Mouse (Mus musculus) hindbrain, embryonic 13.5 days (tissue): Measurements from ENCODE around the gene Ip6k1. TPM values are rescaled to one million over a fixed set of nuclear protein-coding genes. Genes with fewer than 3 reads are reported as not detected.

Experiments
- ATAC-seq: fragments of 200-750 bp; cut with Nextera tagmentation; 2 replicates; pipeline ENCODE4 v1.8.0; 2017; ENCODE audit warnings: moderate TSS enrichment; ENCODE audit not compliant: low FRiP score
- H3K27ac ChIP-seq: fragments of 300-500 bp; sonication (generic); 2 replicates; pipeline ENCODE4 v1.5.1; 2015; ENCODE audit warnings: inconsistent platforms, mild to moderate bottlenecking, moderate library complexity
- H3K27me3 ChIP-seq: fragments of 300-500 bp; sonication (generic); 2 replicates; pipeline ENCODE4 v1.6.1; 2015; ENCODE audit warnings: mild to moderate bottlenecking, inconsistent platforms
- H3K36me3 ChIP-seq: fragments of 300-500 bp; sonication (generic); 2 replicates; pipeline ENCODE4 v1.6.1; 2015; ENCODE audit warnings: mild to moderate bottlenecking, inconsistent platforms
- H3K4me1 ChIP-seq: fragments of 300-500 bp; sonication (generic); replicated peaks from 2 replicates; pipeline ENCODE4 v1.6.1; 2015; ENCODE audit warnings: inconsistent platforms
- H3K4me2 ChIP-seq: fragments of 300-500 bp; sonication (generic); 2 replicates; pipeline ENCODE4 v1.6.1; 2015; ENCODE audit warnings: inconsistent platforms, mild to moderate bottlenecking, moderate library complexity
- H3K4me3 ChIP-seq: fragments of 300-500 bp; sonication (generic); 2 replicates; pipeline ENCODE4 v1.5.1; 2015; ENCODE audit warnings: mild to moderate bottlenecking, inconsistent platforms
- H3K9ac ChIP-seq: fragments of 300-500 bp; sonication (generic); 2 replicates; pipeline ENCODE4 v1.6.1; 2015; ENCODE audit warnings: mild to moderate bottlenecking, inconsistent platforms
- H3K9me3 ChIP-seq: fragments of 300-500 bp; sonication (generic); 2 replicates; pipeline ENCODE4 v1.6.1; 2016; ENCODE audit warnings: inconsistent platforms
- WGBS: fragments of 180-500 bp; shearing (Covaris S2); methylation state at CpG from one replicate; pipeline ENCODE4 v1.1.7; 2015; 5-methylcytosine and 5-hydroxymethylcytosine counted together
- polyA plus RNA-seq: library from polyadenylated mRNA; unstranded; fragments of >200 nt; fragmentation: Nextera tagmentation; extraction: Ambion mirVana; gene quantifications from 2 replicates; pipeline ENCODE4 v1.2.1, GENCODE M21; 2015

Gene Ip6k1
- polyA plus RNA-seq, 1 experiment from 2014 or later = 103 TPM

- H3K36me3 ChIP-seq = peaks cover 54% of the 10 kb centered on the region
- no peak overlapping the region for H3K4me3 ChIP-seq
- peak overlapping the region; percentile 20; the same call in 1 of the 2 replicates for H3K9ac ChIP-seq
- no peaks in the 10 kb centered on the region for H3K27me3 ChIP-seq
- no peak overlapping the region for H3K27ac ChIP-seq
- no peaks in the 10 kb centered on the region for H3K9me3 ChIP-seq
- 70% methylated on average over 7 of the region's 7 CpGs for WGBS
- no peak overlapping the region for H3K4me2 ChIP-seq
- peaks cover 8% of the 10 kb centered on the region for H3K4me1 ChIP-seq
- no peak for ATAC-seq
Measured at GRCm38 (mm10) chr9:108073141-108073930, 71.0 kb downstream of the Ip6k1 start.

- Histone ChIP-seq H3K4me2 (peak within 1 kb of the TSS; percentile 93), H3K4me3 (peak within 1 kb of the TSS; percentile 76), H3K4me1 (peaks cover 28% of the 10 kb centered on the region), H3K36me3 (peaks cover 25% of the 10 kb centered on the region), H3K9me3 (no peaks in the 10 kb centered on the region), H3K27me3 (peaks cover 49% of the 10 kb centered on the region), H3K9ac (peak within 1 kb of the TSS; percentile 99), H3K27ac (no peak within 1 kb of the TSS)
- WGBS = 77% methylated on average over 5 of the region's 5 CpGs
- ATAC-seq = no peak
Measured at GRCm38 (mm10) chr9:108080168-108080567, 77.9 kb downstream of the Ip6k1 start, which contains the start of gene Mst1. Gene Mst1, plus strand, starts transcription at chr9:108080436.

DNA sequence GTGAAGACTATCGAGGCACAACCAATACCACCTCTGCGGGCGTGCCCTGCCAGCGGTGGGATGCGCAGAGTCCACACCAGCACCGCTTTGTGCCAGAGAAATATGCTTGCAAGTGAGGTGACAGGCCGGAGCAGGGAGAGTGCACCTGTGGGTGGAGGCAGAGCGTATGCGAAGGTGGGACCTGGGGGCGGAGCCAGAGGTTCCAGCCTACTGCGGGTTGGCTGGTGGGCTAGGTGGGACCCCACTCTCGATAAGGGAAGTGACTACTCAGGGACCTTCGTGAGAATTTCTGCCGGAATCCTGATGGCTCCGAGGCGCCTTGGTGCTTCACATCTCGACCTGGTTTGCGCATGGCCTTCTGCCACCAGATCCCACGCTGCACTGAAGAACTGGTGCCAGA lies 80.2 kb downstream of the Ip6k1 start:
- Histone ChIP-seq H3K4me3 (peak overlapping the region; percentile 15), H3K9me3 (no peaks in the 10 kb centered on the region), H3K27ac (no peak overlapping the region), H3K4me1 (peaks cover 28% of the 10 kb centered on the region), H3K4me2 (peak overlapping the region; percentile 30), H3K36me3 (peaks cover 41% of the 10 kb centered on the region), H3K9ac (peak overlapping the region; percentile 35; the same call in 1 of the 2 replicates), H3K27me3 (peaks cover 49% of the 10 kb centered on the region)
- ATAC-seq = no peak
- 9% methylated on average over 18 of the region's 19 CpGs for WGBS

DNA sequence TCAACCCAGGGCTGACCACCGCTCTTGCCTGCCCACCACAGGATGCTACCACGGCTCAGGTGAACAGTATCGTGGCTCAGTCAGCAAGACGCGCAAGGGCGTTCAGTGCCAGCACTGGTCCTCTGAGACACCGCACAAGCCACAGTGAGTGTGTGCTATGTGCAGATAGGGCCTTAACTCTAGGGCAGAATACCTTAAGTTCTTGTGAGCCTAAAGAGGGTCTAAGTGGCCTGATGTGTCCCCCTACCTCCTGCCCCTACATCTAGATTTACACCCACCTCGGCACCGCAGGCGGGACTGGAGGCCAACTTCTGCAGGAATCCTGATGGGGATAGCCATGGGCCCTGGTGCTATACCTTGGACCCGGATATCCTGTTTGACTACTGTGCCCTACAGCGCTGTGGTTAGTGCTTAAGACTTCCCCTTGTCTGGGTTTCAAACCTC lies 80.7 kb downstream of the Ip6k1 start, which contains the start of gene Rnf123:
Gene Rnf123, minus strand, starts transcription at position 359 of the 444 bp plus-strand sequence.
- Histone ChIP-seq H3K4me1 (peaks cover 23% of the 10 kb centered on the region), H3K4me2 (peak within 1 kb of the TSS; percentile 30), H3K36me3 (peaks cover 46% of the 10 kb centered on the region), H3K27me3 (peaks cover 49% of the 10 kb centered on the region), H3K4me3 (peak within 1 kb of the TSS; percentile 15), H3K9me3 (no peaks in the 10 kb centered on the region), H3K27ac (no peak within 1 kb of the TSS), H3K9ac (peak within 1 kb of the TSS; percentile 35; the same call in 1 of the 2 replicates)
- no peak for ATAC-seq
- 28% methylated on average over 12 of the region's 12 CpGs for WGBS

DNA sequence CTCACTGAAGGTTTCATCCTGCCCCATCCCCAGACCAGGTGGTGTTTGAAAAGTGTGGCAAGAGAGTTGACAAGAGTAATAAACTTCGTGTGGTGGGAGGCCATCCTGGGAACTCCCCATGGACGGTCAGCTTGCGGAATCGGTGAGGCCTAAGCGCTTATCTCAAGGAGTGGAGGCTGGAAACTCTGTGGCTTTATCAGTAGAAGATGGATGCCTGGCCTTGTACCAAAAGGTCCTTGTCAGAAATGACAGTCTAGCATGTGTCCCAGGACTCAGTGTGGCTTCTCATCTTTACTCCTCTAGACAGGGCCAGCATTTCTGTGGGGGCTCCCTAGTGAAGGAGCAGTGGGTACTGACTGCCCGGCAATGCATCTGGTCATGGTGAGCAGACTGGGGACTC lies 81.3 kb downstream of the Ip6k1 start:
- Histone ChIP-seq H3K4me2 (no peak overlapping the region), H3K36me3 (peaks cover 51% of the 10 kb centered on the region), H3K9me3 (no peaks in the 10 kb centered on the region), H3K27me3 (peaks cover 49% of the 10 kb centered on the region), H3K4me1 (peaks cover 18% of the 10 kb centered on the region), H3K9ac (no peak overlapping the region), H3K4me3 (no peak overlapping the region), H3K27ac (no peak overlapping the region)
- no peak for ATAC-seq
- 90% methylated on average over 6 of the region's 6 CpGs for WGBS

DNA sequence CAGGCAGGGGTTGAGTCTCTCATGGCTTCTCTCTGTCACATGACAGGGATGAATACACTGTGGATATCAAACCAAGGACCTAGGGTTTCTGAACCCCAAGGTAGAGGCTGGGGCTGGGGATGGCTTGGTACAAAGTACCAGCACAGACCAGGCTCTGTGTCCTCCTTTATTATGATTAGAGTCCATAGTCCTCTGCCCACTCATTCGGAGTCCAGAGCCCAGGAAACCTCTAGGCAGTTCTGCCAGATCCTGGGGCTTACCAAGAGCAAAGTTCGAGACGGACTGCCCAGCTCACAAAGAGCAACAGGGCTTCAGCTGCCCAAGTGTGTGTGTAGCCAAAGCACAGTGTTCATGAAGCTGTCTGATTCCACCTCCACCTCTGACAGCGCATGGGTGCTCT lies 83.0 kb downstream of the Ip6k1 start:
- ATAC-seq = no peak
- Histone ChIP-seq H3K4me3 (no peak overlapping the region), H3K9ac (no peak overlapping the region), H3K4me2 (no peak overlapping the region), H3K4me1 (peaks cover 11% of the 10 kb centered on the region; the same call in 1 of the 2 replicates), H3K27me3 (peaks cover 46% of the 10 kb centered on the region), H3K36me3 (peaks cover 68% of the 10 kb centered on the region), H3K9me3 (no peaks in the 10 kb centered on the region), H3K27ac (no peak overlapping the region)
- WGBS = 92% methylated on average over 4 of the region's 4 CpGs

- WGBS = 94% methylated on average over 7 of the region's 7 CpGs
- no peak for ATAC-seq
- Histone ChIP-seq H3K4me3 (no peak overlapping the region), H3K27ac (no peak overlapping the region), H3K4me2 (no peak overlapping the region), H3K9ac (no peak overlapping the region), H3K4me1 (peaks cover 25% of the 10 kb centered on the region), H3K27me3 (no peaks in the 10 kb centered on the region), H3K9me3 (no peaks in the 10 kb centered on the region), H3K36me3 (peaks cover 71% of the 10 kb centered on the region)
Measured at GRCm38 (mm10) chr9:108090611-108091120, 88.4 kb downstream of the Ip6k1 start.

- 0 out of 2 replicates have a peak, but pooled peaks have one; percentile 2 for ATAC-seq
- peak overlapping the region; percentile 83; the same call in 1 of the 2 replicates for H3K27ac ChIP-seq
Measured at GRCm38 (mm10) chr9:108093586-108093985, 91.3 kb downstream of the Ip6k1 start.

GRCm38 (mm10) chr9:108094184-108094941 lies 92.1 kb downstream of the Ip6k1 start, which contains the start of gene Apeh:
Gene Apeh, minus strand, starts transcription at chr9:108094606.
- Histone ChIP-seq H3K27me3 (no peaks in the 10 kb centered on the region), H3K36me3 (peaks cover 53% of the 10 kb centered on the region), H3K4me1 (peaks cover 30% of the 10 kb centered on the region), H3K27ac (peak within 1 kb of the TSS; percentile 83), H3K9me3 (no peaks in the 10 kb centered on the region), H3K9ac (peak within 1 kb of the TSS; percentile 88), H3K4me2 (peak within 1 kb of the TSS; percentile 96), H3K4me3 (peak within 1 kb of the TSS; percentile 75)
- ATAC-seq = peak; percentile 90
- under 1% methylated on average over 52 of the region's 52 CpGs for WGBS

More at GRCm38 (mm10) chr9:108093586-108093985, 91.3 kb downstream of the Ip6k1 start:
- WGBS = 77% methylated on average over 10 of the region's 10 CpGs
- H3K9me3 ChIP-seq = no peaks in the 10 kb centered on the region
- peak overlapping the region; percentile 96 for H3K4me2 ChIP-seq
- no peaks in the 10 kb centered on the region for H3K27me3 ChIP-seq
- peak overlapping the region; percentile 88 for H3K9ac ChIP-seq
- peak overlapping the region; percentile 75 for H3K4me3 ChIP-seq
- H3K4me1 ChIP-seq = peaks cover 30% of the 10 kb centered on the region
- H3K36me3 ChIP-seq = peaks cover 53% of the 10 kb centered on the region

GRCm38 (mm10) chr9:108094998-108095411 lies 92.7 kb downstream of the Ip6k1 start:
- WGBS = under 1% methylated on average over 16 of the region's 16 CpGs
- peaks cover 53% of the 10 kb centered on the region for H3K36me3 ChIP-seq

DNA sequence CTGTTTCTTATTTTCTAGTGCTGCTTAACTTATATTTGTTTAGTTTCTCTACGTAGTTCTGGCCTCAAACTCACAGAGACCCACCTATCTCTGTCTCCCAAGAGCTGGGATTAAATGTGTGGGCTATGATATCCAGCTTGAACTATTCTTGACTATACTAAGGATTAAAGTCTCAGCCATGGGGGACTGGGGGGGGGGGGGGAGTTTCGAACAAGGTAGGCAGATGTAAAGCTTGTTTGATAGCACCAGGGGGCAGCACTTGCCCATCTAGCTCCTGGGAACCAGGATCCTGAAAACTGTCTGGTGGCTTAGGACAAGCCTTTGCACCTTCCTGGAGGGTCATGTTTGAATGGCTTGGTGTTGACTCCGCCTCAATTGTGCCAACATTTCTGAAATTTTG lies 93.2 kb downstream of the Ip6k1 start:
- Histone ChIP-seq H3K27ac (no peak overlapping the region), H3K4me1 (peaks cover 30% of the 10 kb centered on the region), H3K27me3 (no peaks in the 10 kb centered on the region), H3K4me3 (peak overlapping the region; percentile 75), H3K36me3 (peaks cover 49% of the 10 kb centered on the region), H3K9me3 (no peaks in the 10 kb centered on the region), H3K4me2 (peak overlapping the region; percentile 96), H3K9ac (peak overlapping the region; percentile 88; the same call in 1 of the 2 replicates)
- no peak for ATAC-seq
- WGBS = 8% methylated on average over 3 of the region's 3 CpGs

More at GRCm38 (mm10) chr9:108094998-108095411, 92.7 kb downstream of the Ip6k1 start:
- peak; percentile 26; the same call in 1 of the 2 replicates for ATAC-seq
- Histone ChIP-seq H3K4me3 (peak overlapping the region; percentile 75), H3K27me3 (no peaks in the 10 kb centered on the region), H3K9me3 (no peaks in the 10 kb centered on the region), H3K4me1 (peaks cover 30% of the 10 kb centered on the region), H3K9ac (peak overlapping the region; percentile 88), H3K27ac (peak overlapping the region; percentile 83; the same call in 1 of the 2 replicates), H3K4me2 (peak overlapping the region; percentile 96)
